Mouse (Mus musculus): ENCODE data around the gene Wbp1.

DNA sequence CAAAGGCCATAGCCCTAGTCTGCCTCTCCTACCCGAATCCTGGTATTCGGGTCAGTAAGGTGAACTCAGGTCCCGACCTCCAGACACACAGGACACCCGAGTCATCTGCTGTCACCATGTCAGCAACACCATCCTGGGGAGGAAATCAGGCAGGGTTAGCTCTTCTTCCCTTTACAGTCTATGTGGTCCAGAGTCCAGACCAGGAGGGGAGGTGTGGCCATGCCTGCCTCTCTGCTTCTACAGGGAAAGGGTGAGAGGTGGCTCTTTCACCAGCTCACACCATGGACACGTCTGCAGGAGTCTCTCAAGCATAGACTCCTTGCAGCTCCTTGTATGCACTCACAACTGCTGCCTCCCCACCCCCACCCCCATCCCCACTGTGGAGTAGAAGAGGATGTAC lies 32.1 kb upstream of the Wbp1 start:
- TF ChIP-seq GATA1 (IDR thresholded peaks at IDR 0.05; ENCODE audit: borderline replicate concordance, low read length) (no peak), FLI1 (IDR thresholded peaks at IDR 0.05; ENCODE audit: low read length) (no peak)

Measured in megakaryocyte, embryonic 14.5 days (primary cell).